Mouse (Mus musculus) bone marrow, adult 2 months (tissue): ENCODE measurements around the gene Glrb.

Experiments used
- CTCF ChIP-seq: fragments of 200-500 bp; IDR thresholded peaks from 2 replicates; pipeline ENCODE4 v1.5.1; 2011; ENCODE audit warnings: low read length, control low read depth; ENCODE audit not compliant: control insufficient read depth, insufficient read depth
- POLR2A ChIP-seq: fragments of 200-500 bp; IDR thresholded peaks from 2 replicates; pipeline ENCODE4 v1.6.1; 2011; ENCODE audit warnings: low read depth, mild to moderate bottlenecking, control low read depth, low read length, borderline replicate concordance; ENCODE audit not compliant: control insufficient read depth

DNA sequence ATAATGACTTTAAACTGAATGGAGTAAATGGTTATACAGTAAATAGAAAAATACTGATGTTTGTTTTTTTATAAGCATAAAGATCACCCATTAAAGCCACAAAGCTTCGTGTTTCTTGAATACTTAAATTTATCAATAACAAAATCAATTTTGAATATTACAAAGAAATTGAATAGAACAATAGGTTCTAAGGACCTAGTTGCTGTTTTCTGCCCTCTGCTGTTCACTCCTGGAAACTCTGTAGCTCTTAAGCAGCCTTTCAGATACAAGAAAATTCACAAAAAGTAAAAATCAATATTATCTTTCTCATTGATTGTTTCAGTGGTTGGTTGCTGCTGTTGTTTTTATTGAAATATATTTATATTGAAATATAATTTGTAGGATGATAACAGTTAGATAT is 108.1 kb downstream of the Glrb start:
- TF ChIP-seq CTCF (no peak), POLR2A (no peak)
